13 mouse cellular contexts compared by ENCODE assay signal in genomic region chr15:80317841-80318530, GRCm38 (mm10). TPM values are rescaled to one million over a fixed set of nuclear protein-coding genes. Genes with fewer than 3 reads are reported as not detected.
DNase-seq lines count a peak whose midpoint lies in the region; ATAC-seq and TF ChIP-seq lines count a peak whose summit lies in the region.
"Had no signal": no experiment of that assay in that cellular context is flagged by ENCODE, and none has a peak within 500 bp of the region (broad histone marks: within the 10 kb centered on the region; RNA-seq: fewer than 3 reads in every experiment).

No protein-coding gene starts in this region.

- H3K9ac ChIP-seq in liver, adult 2 months (ENCODE audit: low read depth, low read length) = no peak overlapping the region
- no peak overlapping the region for H3K9ac ChIP-seq in liver, embryonic 12.5 days
- H3K9ac ChIP-seq in limb, embryonic 12.5 days (replicated peaks) = no peak overlapping the region
- H3K9ac ChIP-seq in intestine, embryonic 16.5 days (ENCODE audit: low read depth, low read length) = no peak overlapping the region
- H3K9ac ChIP-seq: heart, embryonic 15.5 days; neural tube, embryonic 15.5 days had no signal

- H3K4me2 ChIP-seq in liver, embryonic 12.5 days = no peak overlapping the region
- no peak overlapping the region for H3K4me2 ChIP-seq in limb, embryonic 12.5 days
- H3K4me2 ChIP-seq in intestine, embryonic 16.5 days (ENCODE audit: low read depth, low read length) = no peak overlapping the region
- H3K4me2 ChIP-seq: heart, embryonic 15.5 days; neural tube, embryonic 15.5 days had no signal

- no peak for TF ChIP-seq CTCF in liver, adult 2 months (IDR thresholded peaks at IDR 0.05; ENCODE audit: low read depth, low read length)

- peak; percentile 49 to 50 for DNase-seq in cerebellum, postnatal 10 days
- DNase-seq in cerebellum, adult 11 months = no peak
- DNase-seq in liver, adult 2 months (ENCODE audit: extremely low read depth, low read depth, low spot score) = peak; percentile 10
- peak; percentile 71 for DNase-seq in MN1 (ENCODE audit: low spot score)
- no peak for DNase-seq in thymus, postnatal 10 days (ENCODE audit: low spot score in 2 of 2)
- DNase-seq: gastrocnemius, postnatal 36 days; lung, postnatal 10 days had no signal

- no peaks in the 10 kb centered on the region for H3K36me3 ChIP-seq in liver, adult 2 months (ENCODE audit: control insufficient read depth, insufficient read depth, low read length)
- H3K36me3 ChIP-seq in liver, embryonic 12.5 days = no peaks in the 10 kb centered on the region
- H3K36me3 ChIP-seq in limb, embryonic 12.5 days = no peaks in the 10 kb centered on the region
- H3K36me3 ChIP-seq in intestine, embryonic 16.5 days (ENCODE audit: control insufficient read depth, insufficient read depth, low read length) = no peaks in the 10 kb centered on the region
- H3K36me3 ChIP-seq: heart, embryonic 15.5 days; neural tube, embryonic 15.5 days had no signal

- no peaks in the 10 kb centered on the region for H3K27me3 ChIP-seq in liver, adult 2 months (ENCODE audit: control insufficient read depth, insufficient read depth, low read length)
- 0 out of 2 replicates have a peak, but pooled peaks cover 4% of the 10 kb centered on the region for H3K27me3 ChIP-seq in liver, embryonic 12.5 days (replicated peaks)
- H3K27me3 ChIP-seq in limb, embryonic 12.5 days = no peaks in the 10 kb centered on the region
- no peaks in the 10 kb centered on the region for H3K27me3 ChIP-seq in intestine, embryonic 16.5 days (replicated peaks; ENCODE audit: control insufficient read depth, insufficient read depth, low read length)
- H3K27me3 ChIP-seq: neural tube, embryonic 15.5 days had no signal

- no peak overlapping the region for H3K27ac ChIP-seq in liver, adult 2 months (replicated peaks; ENCODE audit: insufficient read depth, low read depth, low read length)
- no peak overlapping the region for H3K27ac ChIP-seq in liver, embryonic 12.5 days
- peak overlapping the region; percentile 41; the same call in 1 of the 2 replicates for H3K27ac ChIP-seq in limb, embryonic 12.5 days
- no peak overlapping the region for H3K27ac ChIP-seq in intestine, embryonic 16.5 days (ENCODE audit: low read length)
- H3K27ac ChIP-seq: heart, embryonic 15.5 days; neural tube, embryonic 15.5 days had no signal

- no peak overlapping the region for H3K4me3 ChIP-seq in liver, adult 2 months (ENCODE audit: insufficient read depth, low read depth, low read length)
- H3K4me3 ChIP-seq in liver, embryonic 12.5 days = no peak overlapping the region
- no peak overlapping the region for H3K4me3 ChIP-seq in limb, embryonic 12.5 days (replicated peaks)
- H3K4me3 ChIP-seq in intestine, embryonic 16.5 days (ENCODE audit: low read length) = no peak overlapping the region
- H3K4me3 ChIP-seq: heart, embryonic 15.5 days; neural tube, embryonic 15.5 days had no signal

- no peak for TF ChIP-seq POLR2A in liver, adult 2 months (IDR thresholded peaks at IDR 0.05; ENCODE audit: extremely low read depth, insufficient read depth, low read length)

- no peak for ATAC-seq in liver, embryonic 12.5 days
- ATAC-seq in limb, embryonic 12.5 days (ENCODE audit: insufficient number of reproducible peaks, insufficient read depth, low FRiP score, low TSS enrichment, low read depth) = no peak
- ATAC-seq in intestine, embryonic 16.5 days = no peak
- ATAC-seq: activated CD4-positive, CD25-positive, alpha-beta regulatory T cell, adult 4 months had no signal

- no peaks in the 10 kb centered on the region for H3K4me1 ChIP-seq in liver, adult 2 months (ENCODE audit: control insufficient read depth, insufficient read depth, low read length)
- H3K4me1 ChIP-seq in liver, embryonic 12.5 days = no peaks in the 10 kb centered on the region
- H3K4me1 ChIP-seq in limb, embryonic 12.5 days (replicated peaks) = peaks cover 22% of the 10 kb centered on the region
- no peaks in the 10 kb centered on the region for H3K4me1 ChIP-seq in intestine, embryonic 16.5 days (ENCODE audit: control insufficient read depth, insufficient read depth, low read length)

- WGBS in liver, adult 2 months = 38% methylated on average over 8 of the region's 8 CpGs
- 54% methylated on average over 8 of the region's 8 CpGs for WGBS in liver, embryonic 12.5 days (ENCODE audit: insufficient replicate concordance)
- WGBS in limb, embryonic 12.5 days = 54% methylated on average over 8 of the region's 8 CpGs
- 62% methylated on average over 8 of the region's 8 CpGs for WGBS in intestine, embryonic 16.5 days

- H3K9me3 ChIP-seq in liver, embryonic 12.5 days (replicated peaks) = no peaks in the 10 kb centered on the region
- no peaks in the 10 kb centered on the region for H3K9me3 ChIP-seq in limb, embryonic 12.5 days
- H3K9me3 ChIP-seq in intestine, embryonic 16.5 days (ENCODE audit: control insufficient read depth, low read length) = no peaks in the 10 kb centered on the region
- H3K9me3 ChIP-seq: heart, embryonic 15.5 days; neural tube, embryonic 15.5 days had no signal

- H3K79me2 ChIP-seq in liver, adult 2 months (ENCODE audit: control insufficient read depth, insufficient read depth, low read length) = no peaks in the 10 kb centered on the region

RNA-seq across cellular contexts. Expression of gene Cacna1i, which starts 30.9 kb away (rescaled TPM):
- under 0.01 and 0.13 TPM in 2 replicates for total RNA-seq in liver, adult 2 months (2014; rRNA removed)
- 0.02 and 0.09 TPM in 2 replicates for polyA plus RNA-seq in liver, adult 2 months (2012; rRNA removed)
- polyA plus RNA-seq in liver, embryonic 12.5 days (2016; fragmentation: Nextera tagmentation; extraction: Ambion mirVana) = 0.02 and 0.37 TPM in 2 replicates
- polyA plus RNA-seq in limb, embryonic 12.5 days (2016; fragmentation: Nextera tagmentation; extraction: Ambion mirVana) = not detected in 2 replicates
- 0.05 TPM in 1 of 2 replicates, not detected in the other for polyA plus RNA-seq in intestine, embryonic 16.5 days (2015; fragmentation: Nextera tagmentation; extraction: Ambion mirVana)
- polyA plus RNA-seq: heart, embryonic 15.5 days had no signal

RNA-seq across cellular contexts. Expression of gene Rps19bp1, which starts 53.9 kb away (rescaled TPM):
- total RNA-seq in liver, adult 2 months (2014; rRNA removed) = 8.3 and 12.3 TPM in 2 replicates
- polyA plus RNA-seq in liver, adult 2 months (2012; rRNA removed) = 17.0 and 19.1 TPM in 2 replicates
- 46.8 and 47.0 TPM in 2 replicates for polyA plus RNA-seq in liver, embryonic 12.5 days (2016; fragmentation: Nextera tagmentation; extraction: Ambion mirVana)
- polyA plus RNA-seq in limb, embryonic 12.5 days (2016; fragmentation: Nextera tagmentation; extraction: Ambion mirVana) = 65.0 and 70.1 TPM in 2 replicates
- 43.0 and 47.8 TPM in 2 replicates for polyA plus RNA-seq in intestine, embryonic 16.5 days (2015; fragmentation: Nextera tagmentation; extraction: Ambion mirVana)

Comparison
In these comparisons a context has a peak if more than half of its experiments do, and no peak if none do; other contexts are left out.
1. DNase-seq: peak in cerebellum, postnatal 10 days (2 of 2), liver, adult 2 months (single experiment) and MN1 (single experiment); none in cerebellum, adult 11 months (single experiment) and thymus, postnatal 10 days (0 of 2).